Comparison of ENCODE assay signal across 9 mouse cellular contexts in the genomic region with DNA sequence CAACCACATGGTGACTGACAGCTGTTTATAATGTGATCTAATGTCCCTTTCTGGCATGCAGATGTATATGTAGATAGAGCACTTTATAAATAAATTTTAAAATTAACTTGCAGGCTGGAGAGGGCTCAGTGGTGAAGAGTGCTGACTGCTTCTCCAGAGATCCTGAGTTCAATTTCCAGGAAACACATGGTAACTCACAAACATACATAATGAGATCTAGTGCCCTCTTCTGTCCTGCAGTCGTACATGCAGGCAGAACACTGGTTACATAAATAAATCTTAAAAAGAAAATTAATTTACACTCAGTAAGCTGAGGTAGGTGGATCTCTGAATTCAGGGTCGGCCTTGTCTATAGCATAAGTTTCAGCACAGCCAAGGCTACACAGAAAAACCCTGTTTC. TPM values are rescaled to one million over a fixed set of nuclear protein-coding genes. Genes with fewer than 3 reads are reported as not detected.
DNase-seq lines count a peak whose midpoint lies in the region; ATAC-seq lines count a peak whose summit lies in the region.
"Had no signal": no experiment of that assay in that cellular context is flagged by ENCODE, and none has a peak within 500 bp of the region (broad histone marks: within the 10 kb centered on the region; RNA-seq: fewer than 3 reads in every experiment).

No protein-coding gene starts in this region.

- no peaks in the 10 kb centered on the region for H3K27me3 ChIP-seq in forebrain, embryonic 13.5 days
- H3K27me3 ChIP-seq in forebrain, embryonic 16.5 days (replicated peaks; ENCODE audit: control insufficient read depth, insufficient read depth, low read length), result no peaks in the 10 kb centered on the region
- H3K27me3 ChIP-seq in lung, embryonic 16.5 days (ENCODE audit: control insufficient read depth, insufficient read depth, low read depth, low read length), result no peaks in the 10 kb centered on the region
- no peaks in the 10 kb centered on the region for H3K27me3 ChIP-seq in neural tube, embryonic 13.5 days

- no peak overlapping the region for H3K9ac ChIP-seq in forebrain, embryonic 13.5 days
- no peak overlapping the region for H3K9ac ChIP-seq in forebrain, embryonic 16.5 days (replicated peaks; ENCODE audit: low read depth, low read length)
- H3K9ac ChIP-seq in lung, embryonic 16.5 days (ENCODE audit: low read length), result no peak overlapping the region
- H3K9ac ChIP-seq in neural tube, embryonic 13.5 days, result no peak overlapping the region

- no peak overlapping the region for H3K4me2 ChIP-seq in forebrain, embryonic 13.5 days
- no peak overlapping the region for H3K4me2 ChIP-seq in forebrain, embryonic 16.5 days (ENCODE audit: low read length)
- H3K4me2 ChIP-seq in lung, embryonic 16.5 days (ENCODE audit: low read depth, low read length), result peak overlapping the region; percentile 79
- H3K4me2 ChIP-seq in neural tube, embryonic 13.5 days, result 0 out of 2 replicates have a peak overlapping the region, but pooled peaks have one; percentile 87

- intact Hi-C loops in left cerebral cortex, postnatal 10 days (cut with DNase I), result no loop called here

- no peak for ATAC-seq in forebrain, embryonic 13.5 days
- ATAC-seq in forebrain, embryonic 16.5 days, result no peak
- ATAC-seq in lung, embryonic 16.5 days (ENCODE audit: low read depth), result no peak
- peak; percentile 58 for ATAC-seq in granulocyte monocyte progenitor cell, adult 5-6 weeks (replicated peaks; ENCODE audit: poor library complexity, severe bottlenecking)
- no peak for ATAC-seq in neural tube, embryonic 13.5 days (ENCODE audit: low read depth)

- H3K4me1 ChIP-seq in forebrain, embryonic 13.5 days, result peaks cover 19% of the 10 kb centered on the region
- peaks cover 16% of the 10 kb centered on the region for H3K4me1 ChIP-seq in forebrain, embryonic 16.5 days (replicated peaks; ENCODE audit: control insufficient read depth, insufficient read depth, low read length)
- H3K4me1 ChIP-seq in lung, embryonic 16.5 days (replicated peaks; ENCODE audit: control insufficient read depth, insufficient read depth, low read length), result peaks cover 7% of the 10 kb centered on the region
- peaks cover 20% of the 10 kb centered on the region for H3K4me1 ChIP-seq in neural tube, embryonic 13.5 days (replicated peaks)

- H3K9me3 ChIP-seq in forebrain, embryonic 13.5 days (replicated peaks), result no peaks in the 10 kb centered on the region
- no peaks in the 10 kb centered on the region for H3K9me3 ChIP-seq in forebrain, embryonic 16.5 days (ENCODE audit: control insufficient read depth, low read length)
- H3K9me3 ChIP-seq in lung, embryonic 16.5 days (ENCODE audit: control insufficient read depth, low read length), result no peaks in the 10 kb centered on the region
- no peaks in the 10 kb centered on the region for H3K9me3 ChIP-seq in neural tube, embryonic 13.5 days

- H3K4me3 ChIP-seq in forebrain, embryonic 13.5 days, result peak overlapping the region; percentile 83; the same call in 1 of the 2 replicates
- H3K4me3 ChIP-seq in forebrain, embryonic 16.5 days (replicated peaks; ENCODE audit: low read length), result no peak overlapping the region
- H3K4me3 ChIP-seq in lung, embryonic 16.5 days (ENCODE audit: low read length), result no peak overlapping the region; the same call in 1 of the 2 replicates
- H3K4me3 ChIP-seq in neural tube, embryonic 13.5 days, result no peak overlapping the region

- DNase-seq in lung, postnatal 10 days, result no peak
- no peak for DNase-seq in left cerebral cortex, postnatal 10 days (ENCODE audit: extremely low spot score in 1 of 2, low spot score in 2 of 2)
- DNase-seq in gastrocnemius, postnatal 25 days, result no peak

- H3K27ac ChIP-seq in forebrain, embryonic 13.5 days, result no peak overlapping the region
- no peak overlapping the region for H3K27ac ChIP-seq in forebrain, embryonic 16.5 days (ENCODE audit: low read length)
- H3K27ac ChIP-seq in lung, embryonic 16.5 days (ENCODE audit: low read length), result no peak overlapping the region
- H3K27ac ChIP-seq in neural tube, embryonic 13.5 days (replicated peaks), result no peak overlapping the region

- WGBS in forebrain, embryonic 13.5 days, result 35% methylated on average over 2 of the region's 2 CpGs
- 26% methylated on average over 2 of the region's 2 CpGs for WGBS in forebrain, embryonic 16.5 days
- 25% methylated on average over 2 of the region's 2 CpGs for WGBS in lung, embryonic 16.5 days
- WGBS in neural tube, embryonic 13.5 days, result 32% methylated on average over 2 of the region's 2 CpGs

- peaks cover 20% of the 10 kb centered on the region for H3K36me3 ChIP-seq in forebrain, embryonic 13.5 days (ENCODE audit: poor library complexity, severe bottlenecking)
- peaks cover 8% of the 10 kb centered on the region for H3K36me3 ChIP-seq in forebrain, embryonic 16.5 days (ENCODE audit: control insufficient read depth, insufficient read depth)
- H3K36me3 ChIP-seq in lung, embryonic 16.5 days (ENCODE audit: control insufficient read depth, insufficient read depth, low read length), result peaks cover 8% of the 10 kb centered on the region
- H3K36me3 ChIP-seq in neural tube, embryonic 13.5 days, result peaks cover 20% of the 10 kb centered on the region

RNA-seq across cellular contexts. Expression of a gene that starts 1.2 kb away (rescaled TPM):
- polyA plus RNA-seq in forebrain, embryonic 13.5 days (2015; fragmentation: Nextera tagmentation; extraction: Ambion mirVana), result 86.9 and 107 TPM in 2 replicates
- 83.7 and 85.5 TPM in 2 replicates for polyA plus RNA-seq in forebrain, embryonic 16.5 days (2015; fragmentation: Nextera tagmentation; extraction: Ambion mirVana)
- 66.9 and 67.9 TPM in 2 replicates for polyA plus RNA-seq in lung, embryonic 16.5 days (2015; fragmentation: Nextera tagmentation; extraction: Ambion mirVana)
- total RNA-seq in granulocyte monocyte progenitor cell, adult 5-6 weeks (2014; fragmentation: Nextera tagmentation), result 39.5 and 44.5 TPM in 2 replicates
- total RNA-seq in granulocyte monocyte progenitor cell, adult 5-6 weeks (2017), result 44.1 and 54.9 TPM in 2 replicates
- polyA plus RNA-seq in neural tube, embryonic 13.5 days (2015; fragmentation: Nextera tagmentation; extraction: Ambion mirVana), result 58.4 and 64.0 TPM in 2 replicates
- 10 to 100 TPM; 30.9 to 37.9 TPM for total RNA-seq in left cerebral cortex, postnatal 10 days (2021)
- total RNA-seq in gastrocnemius, postnatal 25 days (2021), result 10 to 100 TPM; 14.7 to 15.6 TPM

RNA-seq across cellular contexts. Expression of a gene that starts 9.2 kb away (rescaled TPM):
- polyA plus RNA-seq in forebrain, embryonic 13.5 days (2015; fragmentation: Nextera tagmentation; extraction: Ambion mirVana), result 0.18 TPM in 1 of 2 replicates, not detected in the other
- polyA plus RNA-seq in forebrain, embryonic 16.5 days (2015; fragmentation: Nextera tagmentation; extraction: Ambion mirVana), result not detected in 2 replicates
- polyA plus RNA-seq in lung, embryonic 16.5 days (2015; fragmentation: Nextera tagmentation; extraction: Ambion mirVana), result 0.35 TPM in 1 of 2 replicates, not detected in the other
- 1.2 TPM in 1 of 2 replicates, not detected in the other for total RNA-seq in granulocyte monocyte progenitor cell, adult 5-6 weeks (2014; fragmentation: Nextera tagmentation)
- total RNA-seq in granulocyte monocyte progenitor cell, adult 5-6 weeks (2017), result not detected in 2 replicates
- polyA plus RNA-seq in neural tube, embryonic 13.5 days (2015; fragmentation: Nextera tagmentation; extraction: Ambion mirVana), result 0.18 TPM in 1 of 2 replicates, not detected in the other
- under 1 TPM in 1 of 2 experiments, not detected in 1; 0.69 TPM for total RNA-seq in left cerebral cortex, postnatal 10 days (2021)
- total RNA-seq in gastrocnemius, postnatal 25 days (2021), result not detected
- total RNA-seq: layer of hippocampus, postnatal 10 days had no signal

RNA-seq across cellular contexts. Expression of a gene that starts 9.3 kb away (rescaled TPM):
- 992 and 1,023 TPM in 2 replicates for polyA plus RNA-seq in forebrain, embryonic 13.5 days (2015; fragmentation: Nextera tagmentation; extraction: Ambion mirVana)
- 787 and 797 TPM in 2 replicates for polyA plus RNA-seq in forebrain, embryonic 16.5 days (2015; fragmentation: Nextera tagmentation; extraction: Ambion mirVana)
- 1,342 and 1,356 TPM in 2 replicates for polyA plus RNA-seq in lung, embryonic 16.5 days (2015; fragmentation: Nextera tagmentation; extraction: Ambion mirVana)
- total RNA-seq in granulocyte monocyte progenitor cell, adult 5-6 weeks (2014; fragmentation: Nextera tagmentation), result 4,639 and 4,919 TPM in 2 replicates
- 1,990 and 2,495 TPM in 2 replicates for total RNA-seq in granulocyte monocyte progenitor cell, adult 5-6 weeks (2017)
- polyA plus RNA-seq in neural tube, embryonic 13.5 days (2015; fragmentation: Nextera tagmentation; extraction: Ambion mirVana), result 759 and 773 TPM in 2 replicates
- 100 to 1,000 TPM; 575 to 607 TPM for total RNA-seq in left cerebral cortex, postnatal 10 days (2021)
- total RNA-seq in gastrocnemius, postnatal 25 days (2021), result 100 to 1,000 TPM; 564 to 585 TPM

RNA-seq across cellular contexts. Expression of a gene that starts 12.6 kb away (rescaled TPM):
- polyA plus RNA-seq in forebrain, embryonic 13.5 days (2015; fragmentation: Nextera tagmentation; extraction: Ambion mirVana), result 1.3 TPM in 2 replicates
- 2.0 and 2.7 TPM in 2 replicates for polyA plus RNA-seq in forebrain, embryonic 16.5 days (2015; fragmentation: Nextera tagmentation; extraction: Ambion mirVana)
- 4.2 and 4.8 TPM in 2 replicates for polyA plus RNA-seq in lung, embryonic 16.5 days (2015; fragmentation: Nextera tagmentation; extraction: Ambion mirVana)
- 1.4 TPM in 1 of 2 replicates, not detected in the other for total RNA-seq in granulocyte monocyte progenitor cell, adult 5-6 weeks (2014; fragmentation: Nextera tagmentation)
- total RNA-seq in granulocyte monocyte progenitor cell, adult 5-6 weeks (2017), result 0.60 and 2.1 TPM in 2 replicates
- 1.1 and 1.5 TPM in 2 replicates for polyA plus RNA-seq in neural tube, embryonic 13.5 days (2015; fragmentation: Nextera tagmentation; extraction: Ambion mirVana)
- 1 to 10 TPM; 2.7 to 5.1 TPM for total RNA-seq in left cerebral cortex, postnatal 10 days (2021)
- total RNA-seq in gastrocnemius, postnatal 25 days (2021), result under 1 TPM; 0.59 to 0.61 TPM

RNA-seq across cellular contexts. Expression of a gene that starts 12.7 kb away (rescaled TPM):
- polyA plus RNA-seq in forebrain, embryonic 13.5 days (2015; fragmentation: Nextera tagmentation; extraction: Ambion mirVana), result 40.7 and 42.5 TPM in 2 replicates
- 35.0 and 35.4 TPM in 2 replicates for polyA plus RNA-seq in forebrain, embryonic 16.5 days (2015; fragmentation: Nextera tagmentation; extraction: Ambion mirVana)
- polyA plus RNA-seq in lung, embryonic 16.5 days (2015; fragmentation: Nextera tagmentation; extraction: Ambion mirVana), result 37.2 and 41.9 TPM in 2 replicates
- total RNA-seq in granulocyte monocyte progenitor cell, adult 5-6 weeks (2014; fragmentation: Nextera tagmentation), result 28.9 and 33.2 TPM in 2 replicates
- total RNA-seq in granulocyte monocyte progenitor cell, adult 5-6 weeks (2017), result 45.1 and 64.0 TPM in 2 replicates
- polyA plus RNA-seq in neural tube, embryonic 13.5 days (2015; fragmentation: Nextera tagmentation; extraction: Ambion mirVana), result 34.3 and 39.6 TPM in 2 replicates
- 10 to 100 TPM; 21.5 TPM for total RNA-seq in left cerebral cortex, postnatal 10 days (2021)
- total RNA-seq in gastrocnemius, postnatal 25 days (2021), result 10 to 100 TPM; 24.1 to 30.1 TPM

Comparison
In these comparisons a context has a peak if more than half of its experiments do, and no peak if none do; other contexts are left out.
1. H3K4me2 ChIP-seq: peak in lung, embryonic 16.5 days (single experiment) and neural tube, embryonic 13.5 days (single experiment); none in forebrain, embryonic 13.5 days (single experiment) and forebrain, embryonic 16.5 days (single experiment).